Mouse (Mus musculus): Measurements from ENCODE around the gene Gm3250.
"Not testable (repeated sequence)": the region's sequence is repeated elsewhere in the genome, so short reads cannot be mapped to it uniquely, and the experiment has no call there.

Gene Gm3250

DNA sequence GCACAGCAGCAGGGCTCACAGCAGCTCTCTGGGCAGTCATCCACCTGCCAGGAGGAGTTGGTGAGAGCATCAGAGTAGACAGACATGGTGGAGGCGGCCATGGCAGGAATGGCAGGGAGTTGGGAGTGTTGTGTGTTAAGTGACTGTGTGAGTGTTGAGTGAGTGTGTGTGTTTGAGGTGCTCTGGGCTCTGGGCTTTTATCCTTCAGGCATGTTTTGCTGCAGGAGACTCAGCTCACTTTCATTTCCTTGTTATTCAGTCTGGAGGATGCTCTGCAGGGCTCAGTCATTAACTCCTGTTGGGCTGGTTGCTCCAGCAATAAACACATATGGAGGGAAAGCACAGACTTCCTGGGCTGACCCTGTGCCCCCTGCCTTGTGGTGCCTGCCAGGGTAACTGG is at the start of gene Gm3250:
Gm3250 (minus strand) TSS at position 101 of the 400 bp plus-strand sequence.
- not testable (repeated sequence) for DNase-seq (ENCODE audit: low read depth, low spot score)

- DNase-seq (ENCODE audit: low read depth, low spot score), result no peak
Measured at GRCm38 (mm10) chr10:77826951-77827350, 44.6 kb upstream of the Gm3250 start, which contains the start of gene Krtap10-4. Gene Krtap10-4, minus strand, starts transcription at chr10:77827095.

DNA sequence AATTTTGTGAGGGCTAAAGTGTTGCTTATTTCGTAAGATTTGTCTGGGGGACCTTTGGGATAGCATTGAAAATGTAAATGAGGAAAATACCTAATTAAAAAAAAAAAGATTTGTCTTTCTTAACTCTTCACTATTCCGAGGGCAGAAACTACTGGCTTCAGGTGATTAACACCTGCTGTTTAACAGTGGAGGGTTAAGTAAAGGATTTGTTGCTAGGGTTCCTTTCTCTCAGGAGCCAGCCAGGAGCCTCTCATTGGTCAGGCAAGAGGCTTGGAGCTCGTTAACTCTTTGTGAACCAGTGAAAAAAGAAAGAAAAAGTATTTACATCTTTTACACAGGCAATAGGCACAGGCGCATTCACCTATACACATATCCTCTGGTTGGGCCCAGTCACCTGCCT is 36.9 kb upstream of the Gm3250 start:
- no peak for DNase-seq (ENCODE audit: low read depth, low spot score)

GRCm38 (mm10) chr10:77818523-77818922 is 36.2 kb upstream of the Gm3250 start:
- DNase-seq (ENCODE audit: low read depth, low spot score), result no peak

- DNase-seq (ENCODE audit: low read depth, low spot score), result peak; percentile 37
Measured at GRCm38 (mm10) chr10:77815514-77815913, 33.2 kb upstream of the Gm3250 start.

GRCm38 (mm10) chr10:77814382-77814781 is 32.0 kb upstream of the Gm3250 start, which contains the start of gene Gm2696:
Gene Gm2696, plus strand, starts transcription at chr10:77814682.
- DNase-seq (ENCODE audit: low read depth, low spot score), result no peak

DNA sequence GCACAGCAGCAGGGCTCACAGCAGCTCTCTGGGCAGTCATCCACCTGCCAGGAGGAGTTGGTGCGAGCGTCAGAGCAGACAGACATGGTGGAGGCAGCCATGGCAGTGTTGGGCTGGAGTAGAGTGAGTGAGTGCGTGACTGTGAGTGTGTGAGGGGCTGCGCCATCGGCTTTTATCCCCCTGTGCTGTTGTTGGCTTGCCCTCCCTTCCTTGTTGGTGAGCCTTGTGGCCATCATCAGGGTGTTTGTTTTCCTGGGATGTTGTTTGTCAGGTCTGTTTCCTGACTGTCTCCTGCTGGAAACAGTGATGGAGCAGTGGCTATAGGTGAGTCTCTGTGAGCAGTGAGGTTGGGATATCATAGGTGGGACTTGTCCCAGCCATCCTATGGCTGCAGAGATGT is 29.4 kb upstream of the Gm3250 start, which contains the start of gene Gm9507:
Gm9507 (minus strand) TSS at position 101 of the 400 bp plus-strand sequence.
- DNase-seq (ENCODE audit: low read depth, low spot score), result no peak

- no peak for DNase-seq (ENCODE audit: low read depth, low spot score)
Measured at GRCm38 (mm10) chr10:77804095-77804494, 21.8 kb upstream of the Gm3250 start.

DNA sequence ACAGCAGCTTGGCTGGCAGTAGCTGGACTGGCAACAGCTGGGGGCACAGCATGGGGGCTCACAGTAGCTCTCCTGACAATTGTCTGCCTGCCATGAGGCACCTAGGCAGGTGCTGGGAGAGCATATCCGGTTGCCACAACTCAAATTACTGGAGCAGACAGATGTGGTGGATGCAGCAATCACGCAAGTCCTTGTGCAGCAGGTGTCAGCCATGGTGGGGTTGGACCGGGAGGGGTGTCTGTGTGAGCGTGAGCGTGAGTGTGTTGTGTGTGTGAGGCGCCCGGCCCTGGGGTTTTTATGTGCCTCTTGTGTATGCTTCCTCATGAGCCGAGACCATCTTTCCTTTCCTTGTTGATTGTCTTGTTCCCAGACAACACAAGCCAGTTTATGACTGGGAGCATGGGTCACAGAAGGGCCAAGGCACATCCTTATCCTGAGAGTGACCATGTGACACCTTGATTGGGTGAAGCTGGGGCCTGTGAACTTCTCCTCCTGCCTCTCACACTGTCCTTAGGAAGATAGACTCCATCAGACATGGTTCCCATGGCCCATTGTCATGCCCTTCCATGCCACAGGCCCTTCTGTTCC is 16.7 kb upstream of the Gm3250 start, which contains the start of gene Gm19668:
Gm19668 (minus strand) TSS at position 213 of the 588 bp plus-strand sequence.
- peak; percentile 9 for DNase-seq (ENCODE audit: low read depth, low spot score)

DNA sequence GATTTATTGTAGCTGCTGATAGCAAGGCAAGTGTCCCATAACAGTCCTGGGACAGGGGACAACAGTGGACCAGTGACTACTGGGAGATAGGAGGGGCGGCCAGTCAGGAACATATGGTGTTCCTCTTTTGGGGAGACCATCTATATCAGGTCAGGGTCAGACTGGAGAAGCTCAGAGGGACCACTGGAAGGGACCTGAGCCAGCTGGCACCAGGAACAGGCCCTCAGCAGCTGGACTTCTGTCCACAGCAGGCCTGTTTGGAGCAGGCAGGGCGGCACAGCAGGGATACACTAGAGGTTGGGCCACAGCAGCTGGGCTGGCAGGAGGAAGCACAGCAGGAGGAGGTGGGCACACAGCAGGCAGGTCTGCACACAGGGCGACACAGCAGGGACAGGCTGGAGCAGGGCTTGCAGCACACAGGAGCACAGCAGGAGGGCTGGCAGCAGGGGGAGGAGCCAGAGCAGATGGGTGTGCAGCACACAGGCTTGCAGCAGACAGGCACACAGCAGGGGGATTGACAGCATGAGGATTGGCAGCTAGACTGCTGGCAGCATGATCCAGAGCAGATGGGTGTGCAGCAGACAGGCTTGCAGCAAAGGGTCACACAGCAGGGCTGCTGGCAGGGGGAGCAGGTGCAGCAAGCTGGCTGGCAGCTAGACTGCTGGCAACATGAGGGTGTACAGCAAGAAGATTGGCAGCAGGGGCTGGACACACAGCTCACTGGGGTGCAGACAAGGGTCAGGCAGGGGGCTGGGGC is 16.0 kb upstream of the Gm3250 start:
- not testable (repeated sequence) for DNase-seq (ENCODE audit: low read depth, low spot score)

GRCm38 (mm10) chr10:77797677-77798076 is 15.3 kb upstream of the Gm3250 start:
- DNase-seq (ENCODE audit: low read depth, low spot score), result no peak

DNA sequence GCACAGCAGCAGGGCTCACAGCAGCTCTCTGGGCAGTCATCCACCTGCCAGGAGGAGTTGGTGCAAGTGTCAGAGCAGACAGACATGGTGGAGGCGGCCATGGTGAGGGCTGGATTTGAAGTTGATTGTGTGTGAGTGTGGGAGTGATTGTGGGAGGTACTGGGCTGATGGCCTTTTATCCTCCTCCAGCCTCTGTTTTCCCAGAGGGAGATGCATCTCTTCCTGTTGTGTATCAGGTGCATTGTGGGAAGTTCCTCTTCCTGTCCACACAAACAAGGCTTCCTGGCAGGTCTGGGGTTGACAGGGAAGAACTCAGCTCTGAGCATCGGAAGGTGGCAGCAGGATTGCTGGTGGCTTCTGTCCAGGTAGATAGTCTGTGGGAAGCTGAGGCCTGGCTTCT is 12.6 kb upstream of the Gm3250 start, which contains the start of gene Gm9639:
Gm9639 (minus strand) TSS at position 101 of the 400 bp plus-strand sequence.
- no peak for DNase-seq (ENCODE audit: low read depth, low spot score)

GRCm38 (mm10) chr10:77788621-77789020 is 6.3 kb upstream of the Gm3250 start:
- DNase-seq (ENCODE audit: low read depth, low spot score), result no peak

GRCm38 (mm10) chr10:77787876-77788275 is 5.5 kb upstream of the Gm3250 start, which contains the start of gene Gm7137:
Gene Gm7137, minus strand, starts transcription at chr10:77788200.
- not testable (repeated sequence) for DNase-seq (ENCODE audit: low read depth, low spot score)

DNA sequence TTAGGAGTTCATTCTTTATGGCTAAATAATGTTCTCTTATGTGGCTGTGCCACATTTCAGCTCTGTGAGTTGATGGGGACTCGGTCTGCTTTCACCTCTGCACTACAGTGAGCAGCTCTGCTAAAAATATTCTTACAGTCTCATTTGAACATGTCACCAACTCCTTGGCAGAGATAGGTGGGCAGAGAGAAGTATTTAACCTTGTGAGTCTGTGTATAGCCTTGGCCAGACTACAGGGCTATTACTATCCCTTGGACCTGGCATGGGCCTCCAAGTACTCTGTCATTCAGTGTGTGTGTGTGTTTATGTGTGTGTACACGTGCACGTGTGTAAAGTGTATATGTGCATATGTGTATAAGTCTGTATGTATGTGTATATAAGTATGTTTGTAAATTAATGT is 1.1 kb upstream of the Gm3250 start:
- DNase-seq (ENCODE audit: low read depth, low spot score), result not testable (repeated sequence)

- not testable (repeated sequence) for DNase-seq (ENCODE audit: low read depth, low spot score)
Measured at GRCm38 (mm10) chr10:77776844-77777243, 5.5 kb downstream of the Gm3250 start, which contains the start of gene Gm7138. Gene Gm7138, minus strand, starts transcription at chr10:77776944.

- DNase-seq (ENCODE audit: low read depth, low spot score), result not testable (repeated sequence)
Measured at GRCm38 (mm10) chr10:77772142-77772541, 10.2 kb downstream of the Gm3250 start.

- DNase-seq (ENCODE audit: low read depth, low spot score), result not testable (repeated sequence)
Measured at GRCm38 (mm10) chr10:77771225-77771624, 11.1 kb downstream of the Gm3250 start, which contains the start of gene Gm3238. Gene Gm3238, minus strand, starts transcription at chr10:77771325.

GRCm38 (mm10) chr10:77769727-77770126 is 12.6 kb downstream of the Gm3250 start:
- no peak for DNase-seq (ENCODE audit: low read depth, low spot score)

GRCm38 (mm10) chr10:77759582-77759981 is 22.8 kb downstream of the Gm3250 start, which contains the start of gene Gm3233:
Gene Gm3233, minus strand, starts transcription at chr10:77759682.
- not testable (repeated sequence) for DNase-seq (ENCODE audit: low read depth, low spot score)

DNA sequence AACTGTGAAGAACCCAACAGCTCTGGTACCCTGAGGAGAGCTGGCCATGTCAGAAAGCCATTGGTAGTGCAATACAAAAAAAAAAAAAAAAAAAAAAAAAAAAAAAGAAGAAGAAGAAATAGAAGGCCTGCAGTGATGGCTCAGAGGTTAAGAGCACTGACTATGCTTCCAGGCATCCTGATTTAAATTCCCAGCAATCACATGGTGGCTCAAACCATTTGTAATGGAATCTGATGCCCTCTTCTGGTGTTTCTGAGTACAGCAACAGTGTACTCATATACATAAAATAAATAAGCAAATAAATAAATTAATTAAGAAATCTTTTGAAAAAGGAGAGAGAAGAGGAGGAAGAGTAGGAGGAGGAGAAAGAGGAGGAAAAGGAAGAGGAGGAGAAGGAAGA is 28.9 kb downstream of the Gm3250 start:
- no peak for DNase-seq (ENCODE audit: low read depth, low spot score)

DNA sequence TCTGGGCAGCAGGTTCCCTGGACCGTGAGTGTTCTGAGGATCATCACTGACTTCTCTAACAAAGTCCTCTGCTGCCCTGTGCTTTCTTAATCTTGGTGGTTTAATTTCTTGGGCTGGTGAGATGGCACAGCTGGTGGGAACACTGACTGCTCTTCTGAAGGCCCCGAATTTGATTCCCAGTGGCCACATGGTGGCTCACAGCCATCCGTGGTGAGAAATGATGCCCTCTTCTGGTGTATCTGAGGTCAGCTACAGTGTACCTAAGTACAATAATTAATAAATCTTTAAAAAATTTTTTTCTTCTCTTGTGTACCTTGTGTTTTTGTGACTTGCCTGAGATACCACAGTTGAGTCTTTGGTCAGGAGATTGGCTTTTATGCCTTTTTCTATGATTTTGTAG is 30.0 kb downstream of the Gm3250 start:
- DNase-seq (ENCODE audit: low read depth, low spot score), result not testable (repeated sequence)

All from forelimb bud, embryonic 11.5 days (tissue).